Mouse (Mus musculus) spleen, adult 2 months (tissue): ENCODE measurements at regions not wholly inside any gene's neighbourhood (a gene's known extent, or its start where the extent isn't known, plus 50 kb on each side); places are given as distances from the start of the nearest gene placed in this dataset.

Experiments used
- CTCF ChIP-seq: fragments of 200-500 bp; IDR thresholded peaks from 2 replicates; pipeline ENCODE4 v1.5.1; 2011; ENCODE audit warnings: mild to moderate bottlenecking, inconsistent platforms; ENCODE audit not compliant: insufficient read depth, insufficient read length, insufficient replicate concordance; ENCODE audit errors: extremely low read depth
- POLR2A ChIP-seq: fragments of 200-500 bp; IDR thresholded peaks from 2 replicates; pipeline ENCODE4 v1.6.1; 2011; ENCODE audit warnings: low read depth, low read length, inconsistent platforms

DNA sequence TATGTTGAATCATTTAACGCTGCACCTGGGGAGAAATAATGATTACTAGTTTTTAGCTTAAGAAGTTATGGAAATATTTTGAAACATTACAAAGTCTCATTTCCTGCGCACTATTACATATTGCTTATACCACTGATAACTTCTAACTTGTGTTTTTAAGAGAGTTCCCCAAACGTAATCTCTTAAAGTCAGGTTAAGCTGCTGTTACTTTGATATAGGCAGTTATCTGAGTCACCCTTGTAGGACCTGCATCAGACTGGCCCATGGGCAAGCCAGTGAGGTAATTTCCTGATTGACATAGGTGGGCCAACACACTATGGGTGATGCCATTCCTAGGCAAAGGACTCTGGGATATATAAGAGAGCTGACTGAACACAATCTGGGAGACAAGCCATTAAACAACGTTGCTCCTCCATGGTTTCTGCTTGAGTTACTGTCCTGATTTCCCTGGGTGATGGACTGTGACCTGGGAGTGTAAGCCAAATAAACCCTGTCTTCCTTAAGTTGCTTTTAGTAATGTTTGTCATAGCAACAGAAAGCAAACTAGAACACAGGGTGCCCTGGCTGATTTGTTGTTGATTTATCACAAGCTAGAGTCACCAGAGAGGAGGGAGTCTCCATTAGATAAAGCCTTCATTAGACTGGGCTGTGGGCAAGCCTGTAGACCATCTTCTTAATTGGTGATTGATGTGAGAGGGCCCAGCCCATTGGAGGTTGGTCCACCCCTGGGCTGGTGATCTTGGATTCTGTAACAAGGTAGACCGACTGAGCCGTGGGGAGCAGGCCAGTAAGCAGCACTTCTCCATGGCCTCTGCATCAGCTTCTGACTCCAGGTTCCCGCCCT, 139.3 kb upstream of the Gm17728 start:
- no peak for TF ChIP-seq CTCF
- TF ChIP-seq POLR2A, result no peak
